Mouse (Mus musculus): ENCODE results near the gene Spopl.
"Not testable (repeated sequence)": the region's sequence is repeated elsewhere in the genome, so short reads cannot be mapped to it uniquely, and the experiment has no call there.

Spopl gene

DNA sequence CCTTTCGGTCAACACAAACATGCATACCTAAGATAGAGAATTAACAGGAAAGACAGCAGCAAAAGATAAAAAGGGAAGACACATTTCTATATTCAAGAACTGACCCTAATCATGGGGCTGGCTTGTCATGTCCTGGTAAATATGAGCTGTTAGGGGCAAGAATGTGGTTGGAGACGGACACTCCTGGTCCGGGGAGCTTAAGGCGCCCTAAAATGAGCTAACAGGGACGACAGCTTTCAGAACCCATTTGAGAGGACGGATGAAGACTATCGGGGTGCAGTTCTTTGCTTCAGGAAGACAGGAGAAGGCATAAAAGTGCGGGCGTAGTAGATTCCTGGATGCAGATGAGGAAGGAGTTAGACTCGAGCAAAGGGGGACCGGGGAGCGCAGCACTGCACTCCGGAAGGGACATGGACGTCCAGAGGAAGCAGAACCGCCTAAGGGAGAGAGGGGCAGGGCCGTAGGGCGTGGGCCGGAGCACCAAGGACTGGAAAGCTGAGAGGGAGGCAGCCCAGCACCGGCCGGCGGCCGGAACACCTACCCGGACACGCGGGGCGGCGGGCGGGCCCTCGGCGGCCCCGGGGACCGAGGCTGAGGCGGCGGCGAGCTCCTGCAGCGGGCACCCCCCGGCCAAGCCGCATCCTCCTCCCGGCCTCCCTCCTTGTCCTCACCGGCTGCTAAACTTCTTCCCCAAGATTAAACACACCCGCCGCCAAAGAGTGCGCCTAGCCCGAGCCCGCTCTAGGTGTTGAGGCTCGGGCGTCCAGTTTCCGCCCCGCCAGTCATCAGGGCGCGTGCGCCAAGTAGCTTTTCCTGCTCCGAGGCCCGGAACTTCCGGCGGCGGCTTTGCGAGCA lies at the start of gene Spopl:
Spopl (minus strand) TSS at position 805 of the 855 bp plus-strand sequence.
- DNase-seq (ENCODE audit: low read depth, low spot score) = peak; percentile 92

DNA sequence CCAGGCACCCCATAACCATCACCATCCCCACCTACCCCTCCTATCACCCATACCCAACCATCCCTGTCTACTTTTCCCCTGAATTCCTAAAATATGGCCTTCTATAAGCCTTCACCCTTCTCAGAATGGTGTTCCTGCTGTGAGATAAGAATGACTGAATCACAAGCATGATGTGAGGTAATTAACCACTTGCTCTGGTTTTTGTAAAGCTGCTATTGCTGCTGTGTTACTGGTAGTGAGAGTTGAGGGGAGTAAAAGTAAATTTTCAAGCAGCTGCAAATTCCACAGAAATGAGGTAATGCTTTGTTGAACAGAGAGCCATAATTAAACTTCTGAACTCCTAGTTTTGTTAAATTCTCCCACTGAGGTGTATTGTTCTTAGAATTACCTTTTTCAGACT lies 48.2 kb upstream of the Spopl start:
- DNase-seq (ENCODE audit: low read depth, low spot score) = peak; percentile 44

DNA sequence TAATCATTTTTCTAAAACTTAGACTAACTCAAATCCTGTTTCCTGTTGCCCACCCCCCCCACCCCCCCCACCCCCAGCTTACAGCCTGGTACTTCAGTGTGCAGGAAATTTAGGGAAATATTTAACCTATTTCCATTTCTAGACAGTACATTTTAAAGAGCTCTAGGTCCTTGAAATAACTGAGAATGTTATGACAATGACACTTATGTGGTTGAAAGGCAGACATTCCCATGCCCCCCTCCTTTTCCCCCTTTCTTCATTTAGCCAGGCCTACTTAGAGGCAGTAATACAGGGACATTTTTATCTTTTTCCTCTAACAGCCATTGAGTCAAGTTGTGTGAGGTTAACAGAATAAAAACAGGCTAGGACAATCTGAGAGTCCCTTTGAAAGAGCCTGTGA lies 46.1 kb upstream of the Spopl start:
- no peak for DNase-seq (ENCODE audit: low read depth, low spot score)

DNA sequence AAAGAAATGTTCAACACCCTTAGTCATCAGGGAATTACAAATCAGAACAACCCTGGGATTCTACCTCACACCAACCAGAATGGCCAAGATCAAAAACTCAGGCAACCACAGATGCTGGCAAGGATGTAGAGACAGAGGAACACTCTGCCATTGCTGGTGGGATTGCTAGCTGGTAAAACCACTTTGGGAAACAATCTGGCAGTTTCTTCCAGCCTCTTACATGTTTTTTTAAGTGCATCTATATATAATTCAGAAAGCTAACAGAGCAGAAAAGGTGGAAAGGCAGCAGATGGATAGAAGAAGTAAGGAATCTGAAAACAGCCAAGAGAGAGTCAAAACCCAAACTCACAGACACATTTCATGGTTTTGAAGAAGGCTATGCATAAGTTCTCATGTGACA lies 33.5 kb upstream of the Spopl start:
- no peak for DNase-seq (ENCODE audit: low read depth, low spot score)

DNA sequence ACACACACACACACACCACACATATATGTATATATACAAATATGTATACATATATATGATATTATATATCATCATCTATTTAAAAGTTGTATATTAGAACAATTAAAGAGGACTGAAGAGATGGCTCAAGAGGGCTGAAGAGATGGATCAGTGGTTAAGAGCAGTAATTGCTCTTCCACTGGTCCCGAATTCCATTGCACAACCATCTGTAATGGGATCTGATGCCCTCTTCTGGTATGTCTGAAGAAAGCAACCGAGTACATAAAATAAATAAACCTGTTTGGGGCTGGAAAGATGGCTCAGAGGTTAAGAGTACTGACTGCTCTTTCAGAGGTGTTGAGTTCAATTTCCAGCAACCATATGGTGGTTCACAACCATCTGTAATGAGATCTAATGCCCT lies 16.9 kb upstream of the Spopl start:
- DNase-seq (ENCODE audit: low read depth, low spot score) = peak; percentile 43

DNA sequence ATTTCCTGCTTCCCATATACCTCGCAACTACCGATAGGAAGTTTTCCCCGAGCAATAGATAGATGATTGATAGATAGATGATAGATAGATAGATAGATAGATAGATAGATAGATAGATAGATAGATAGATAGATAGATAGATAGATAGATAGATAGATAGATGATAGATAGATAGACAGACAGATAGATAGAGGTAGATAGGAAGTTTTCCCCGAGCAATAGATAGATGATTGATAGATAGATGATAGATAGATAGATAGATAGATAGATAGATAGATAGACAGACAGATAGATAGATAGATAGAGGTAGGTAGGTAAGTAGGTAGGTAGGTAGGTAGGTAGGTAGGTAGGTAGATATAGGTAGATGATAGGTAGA lies 239 bp upstream of the Spopl start:
- not testable (repeated sequence) for DNase-seq (ENCODE audit: low read depth, low spot score)

DNA sequence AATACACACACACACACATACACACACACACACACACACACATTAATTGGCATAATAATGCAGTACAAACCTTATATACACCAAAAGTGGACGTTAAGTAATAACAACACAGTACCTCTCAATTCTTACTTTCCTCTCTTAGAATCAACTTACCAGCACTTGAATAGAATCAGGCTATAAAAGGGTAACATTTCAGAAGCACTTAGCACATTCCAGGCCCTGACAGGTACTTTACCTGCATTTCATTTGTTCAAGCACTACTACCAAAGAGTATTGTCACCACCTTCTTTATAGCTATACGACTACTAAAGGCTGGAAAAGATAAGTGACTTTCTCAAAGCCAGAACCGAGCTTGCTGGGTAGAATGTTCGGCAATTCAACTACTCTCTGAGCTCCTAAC lies 1.3 kb downstream of the Spopl start:
- DNase-seq (ENCODE audit: low read depth, low spot score) = no peak

DNA sequence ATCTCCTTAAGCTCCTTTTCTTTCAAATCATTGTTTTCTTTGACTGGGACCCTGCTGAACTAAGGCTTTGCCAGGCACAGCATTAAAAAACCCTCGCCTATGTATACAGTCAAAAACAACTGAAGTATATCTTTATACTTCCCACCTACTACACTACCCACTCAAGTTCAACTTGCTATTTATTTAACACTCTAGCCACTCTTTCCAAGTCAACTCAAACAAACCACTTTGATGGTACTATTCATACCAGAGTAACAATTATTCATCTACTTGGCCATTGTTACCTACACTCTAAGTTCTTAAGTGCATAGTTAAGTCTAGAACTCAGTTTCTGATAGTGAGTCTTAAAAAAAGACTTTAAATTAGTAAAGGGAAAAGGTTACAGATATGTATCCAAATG lies 3.1 kb downstream of the Spopl start:
- DNase-seq (ENCODE audit: low read depth, low spot score) = no peak

DNA sequence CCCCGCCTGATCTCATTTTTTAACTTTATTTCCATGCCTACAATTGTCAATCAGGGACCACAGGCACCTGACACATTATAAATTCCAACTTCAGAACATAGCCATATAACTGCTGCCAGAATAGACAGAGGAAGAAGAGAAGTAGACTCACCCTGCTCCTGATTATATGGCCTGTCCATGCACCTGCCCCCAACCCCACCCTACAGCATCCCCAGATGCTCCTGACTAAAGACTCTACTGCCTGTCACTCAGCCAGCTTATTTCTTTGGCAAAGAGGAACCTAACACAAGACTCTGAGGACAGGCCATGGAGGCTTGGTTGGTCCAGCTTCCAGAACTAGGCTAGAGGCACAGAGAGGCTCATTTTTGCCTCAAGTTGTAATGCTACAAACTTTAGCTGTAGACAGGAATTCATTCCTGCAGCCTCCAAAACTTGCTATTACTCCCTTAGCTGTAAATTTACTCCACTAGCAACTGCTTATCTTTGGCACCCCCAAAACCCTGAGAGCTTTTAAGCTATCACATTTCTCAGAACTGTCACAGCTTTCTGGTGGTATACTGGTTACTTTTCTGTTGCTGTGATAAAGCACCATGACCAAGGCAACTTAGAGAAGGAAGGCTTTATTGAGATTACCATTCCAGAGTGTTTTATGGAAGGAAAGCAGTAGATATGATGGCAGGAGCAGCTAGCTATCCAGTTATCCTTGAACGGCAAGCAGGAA lies 6.7 kb downstream of the Spopl start:
- DNase-seq (ENCODE audit: low read depth, low spot score) = no peak

DNA sequence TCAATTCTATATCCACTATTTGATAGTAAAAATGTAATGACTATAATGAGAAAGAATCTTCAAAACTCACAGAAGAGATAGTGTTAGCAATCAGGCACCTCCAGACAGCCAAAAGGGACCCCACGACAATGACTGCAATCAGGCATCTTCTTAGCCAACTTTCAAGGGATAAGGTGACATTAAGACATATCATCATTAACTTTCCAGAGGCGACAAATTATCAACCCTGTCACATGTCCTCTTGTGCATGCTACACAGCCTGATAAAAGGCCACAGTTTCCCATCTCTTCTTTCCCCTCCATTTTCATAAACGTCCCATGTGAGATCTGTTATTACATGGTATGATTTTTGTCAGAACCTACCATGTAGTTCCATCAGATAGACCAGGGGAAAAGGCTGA lies 9.0 kb downstream of the Spopl start:
- no peak for DNase-seq (ENCODE audit: low read depth, low spot score)

DNA sequence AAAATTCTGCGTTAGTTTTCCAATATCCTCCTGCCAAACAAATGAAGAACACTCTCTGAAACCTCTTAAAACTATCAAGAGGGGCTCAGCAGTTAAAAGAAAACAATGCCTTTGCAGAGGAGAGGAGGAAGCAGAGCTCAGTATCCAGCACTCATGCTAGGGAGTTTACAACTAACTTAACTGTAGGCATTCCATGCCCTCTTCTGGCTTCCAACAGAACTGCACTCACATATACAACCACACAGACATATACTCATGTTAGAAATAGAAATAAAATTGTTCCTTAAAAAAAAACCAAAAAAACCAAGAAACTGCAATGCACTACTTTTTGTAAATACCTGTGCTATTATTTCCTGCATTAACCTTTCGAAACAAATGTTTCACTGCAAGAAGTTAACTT lies 12.7 kb downstream of the Spopl start:
- peak; percentile 58 for DNase-seq (ENCODE audit: low read depth, low spot score)

DNA sequence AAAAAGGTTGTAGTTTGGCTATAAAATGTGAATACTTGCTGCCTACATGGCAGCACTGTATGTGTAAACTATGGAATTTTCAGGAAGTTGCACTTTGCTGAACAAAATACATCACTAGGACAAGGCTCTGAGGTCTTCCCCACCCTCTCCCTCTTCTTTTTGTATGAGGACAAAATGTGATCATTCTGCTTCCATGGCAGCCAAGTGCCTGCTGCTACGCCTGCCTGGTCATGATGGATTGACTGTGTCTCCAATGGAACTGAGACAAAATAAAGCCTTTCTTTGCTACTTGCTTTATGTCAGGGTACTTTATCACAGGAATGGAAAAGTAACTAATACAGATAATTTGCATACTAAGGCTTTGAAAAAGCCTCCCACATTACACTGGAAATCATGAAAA lies 20.7 kb downstream of the Spopl start:
- DNase-seq (ENCODE audit: low read depth, low spot score) = no peak

DNA sequence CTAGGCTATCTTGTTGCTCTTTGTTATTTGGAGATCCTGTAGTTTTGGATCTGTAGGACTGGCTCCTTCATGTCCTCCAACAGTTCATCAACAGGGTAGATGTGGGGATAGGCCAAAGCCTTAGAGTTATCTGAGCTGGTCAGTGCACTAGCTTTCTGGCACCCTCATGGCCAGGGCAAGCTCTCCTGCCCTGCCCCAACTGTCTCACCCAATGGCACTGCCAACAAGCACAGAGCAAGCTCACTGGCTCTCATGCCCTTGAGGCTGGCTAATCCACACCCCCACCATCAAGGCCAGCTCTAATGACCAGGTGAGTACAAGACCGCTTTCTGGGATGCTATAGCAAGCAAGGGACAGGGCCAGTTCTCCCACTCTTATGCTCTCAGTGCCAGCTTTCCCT lies 24.7 kb downstream of the Spopl start:
- DNase-seq (ENCODE audit: low read depth, low spot score) = no peak

DNA sequence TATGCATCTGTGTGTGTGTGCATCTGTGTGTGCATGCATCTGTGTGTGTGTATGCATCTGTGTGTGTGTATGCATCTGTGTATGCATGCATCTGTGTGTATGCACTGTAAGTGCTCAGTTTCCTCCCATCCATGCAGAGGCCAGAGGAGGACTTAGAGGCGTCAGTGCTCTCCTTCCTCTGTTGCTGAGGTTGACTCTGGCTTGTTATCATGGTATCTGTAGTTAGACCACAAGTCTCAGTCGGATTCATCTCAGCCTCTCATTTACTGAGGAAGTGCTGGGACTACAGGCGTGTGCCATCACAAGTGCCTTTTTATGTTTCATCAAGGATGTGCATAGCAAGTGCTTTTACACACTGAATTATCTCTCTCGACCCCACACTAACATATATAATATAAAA lies 31.9 kb downstream of the Spopl start:
- no peak for DNase-seq (ENCODE audit: low read depth, low spot score)

DNA sequence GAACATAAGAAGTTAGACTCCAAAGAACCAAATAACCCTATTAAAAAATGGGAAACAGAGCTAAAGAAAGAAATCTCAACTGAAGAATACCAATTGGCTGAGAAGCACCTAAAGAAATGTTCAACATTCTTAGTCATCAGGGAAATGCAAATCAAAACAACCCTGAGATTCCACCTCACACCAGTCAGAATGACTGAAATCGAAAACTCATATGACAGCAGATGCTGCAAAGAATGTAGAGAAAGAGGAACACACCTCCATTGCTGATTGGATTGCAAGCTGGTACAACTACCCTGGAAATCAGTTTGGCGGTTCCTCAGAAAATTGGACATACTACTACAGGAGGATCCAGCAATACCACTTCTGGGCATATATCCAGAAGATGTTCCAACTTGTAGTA lies 44.2 kb downstream of the Spopl start:
- DNase-seq (ENCODE audit: low read depth, low spot score) = not testable (repeated sequence)

DNA sequence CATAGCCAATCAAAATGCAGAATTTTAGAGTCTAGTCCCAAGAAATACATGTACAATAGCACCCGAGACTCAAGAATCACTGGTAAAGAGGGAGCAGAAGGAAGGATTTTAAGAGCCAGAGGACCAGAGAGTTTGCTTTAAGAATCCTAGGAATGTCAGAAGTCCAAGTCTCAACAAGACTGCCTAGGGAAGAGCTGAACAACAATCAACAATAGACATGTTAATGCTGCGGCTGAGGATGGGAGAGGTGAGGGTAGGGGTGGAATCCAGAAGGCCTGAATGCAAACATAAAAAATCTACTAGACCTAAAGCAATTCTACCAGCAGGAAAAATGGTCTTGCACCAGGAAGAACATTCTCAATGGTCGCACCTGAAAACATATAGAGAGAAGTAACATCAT lies 66.8 kb downstream of the Spopl start:
- peak; percentile 76 for DNase-seq (ENCODE audit: low read depth, low spot score)

DNA sequence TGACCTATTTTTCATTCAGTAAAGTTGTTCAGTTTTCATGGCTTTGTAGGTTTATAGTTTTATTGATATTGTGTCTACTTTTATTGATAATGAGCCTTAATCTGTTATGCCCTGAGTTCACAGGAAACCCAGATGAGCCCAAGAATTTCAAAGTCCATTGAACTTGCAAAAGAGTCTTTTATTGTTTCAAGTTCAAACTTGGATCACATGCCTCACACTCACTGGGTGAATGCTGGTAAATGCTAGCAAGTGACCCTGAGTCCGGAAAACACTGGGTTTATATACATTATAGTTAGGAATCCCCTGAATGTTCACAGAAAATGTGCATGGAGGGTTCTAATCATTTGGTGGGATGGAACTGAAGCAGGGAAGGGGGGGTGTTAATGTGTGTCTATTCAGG lies 90.2 kb downstream of the Spopl start:
- no peak for DNase-seq (ENCODE audit: low read depth, low spot score)

DNA sequence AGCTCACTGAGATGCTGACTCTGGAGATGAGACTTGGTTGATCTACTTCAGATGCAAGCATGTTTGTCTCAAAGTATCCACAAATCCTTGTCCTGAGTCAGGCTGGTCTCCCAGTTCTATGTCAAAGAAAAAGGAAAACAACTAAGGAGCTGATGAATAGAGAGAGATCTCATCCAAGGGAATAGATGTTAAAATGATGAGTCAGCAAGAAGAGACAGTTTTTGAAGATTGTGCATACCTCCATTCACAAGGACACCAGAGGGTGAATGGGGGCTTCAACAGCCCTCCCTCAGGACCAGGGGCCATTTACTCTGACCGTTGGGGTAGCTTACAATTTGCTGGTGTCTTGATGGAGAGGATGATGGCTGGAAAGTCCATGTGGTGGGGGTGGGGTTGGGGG lies 104.4 kb downstream of the Spopl start:
- no peak for DNase-seq (ENCODE audit: low read depth, low spot score)

DNA sequence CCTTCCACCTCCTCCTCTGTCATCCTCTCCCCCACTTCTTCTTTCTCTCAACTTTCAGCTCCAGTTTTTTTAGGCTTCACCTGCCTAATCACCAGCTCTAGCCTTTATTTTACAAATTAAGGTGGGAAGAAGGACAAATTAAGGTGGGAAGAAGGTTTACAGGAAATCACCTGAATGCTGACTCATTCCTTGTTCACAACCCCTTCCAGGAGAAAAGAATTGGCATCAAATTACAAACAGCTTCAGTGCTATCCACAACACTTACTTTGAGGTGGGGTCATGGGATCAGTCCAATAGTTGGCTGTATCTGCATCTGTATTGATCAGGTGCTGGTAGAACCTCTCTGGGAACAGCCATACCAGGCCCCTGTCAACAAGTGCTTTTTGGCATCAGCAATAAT lies 114.5 kb downstream of the Spopl start:
- DNase-seq (ENCODE audit: low read depth, low spot score) = peak; percentile 58
